Mouse (Mus musculus): ENCODE data around the gene Pcnx.

Pcnx gene

DNA sequence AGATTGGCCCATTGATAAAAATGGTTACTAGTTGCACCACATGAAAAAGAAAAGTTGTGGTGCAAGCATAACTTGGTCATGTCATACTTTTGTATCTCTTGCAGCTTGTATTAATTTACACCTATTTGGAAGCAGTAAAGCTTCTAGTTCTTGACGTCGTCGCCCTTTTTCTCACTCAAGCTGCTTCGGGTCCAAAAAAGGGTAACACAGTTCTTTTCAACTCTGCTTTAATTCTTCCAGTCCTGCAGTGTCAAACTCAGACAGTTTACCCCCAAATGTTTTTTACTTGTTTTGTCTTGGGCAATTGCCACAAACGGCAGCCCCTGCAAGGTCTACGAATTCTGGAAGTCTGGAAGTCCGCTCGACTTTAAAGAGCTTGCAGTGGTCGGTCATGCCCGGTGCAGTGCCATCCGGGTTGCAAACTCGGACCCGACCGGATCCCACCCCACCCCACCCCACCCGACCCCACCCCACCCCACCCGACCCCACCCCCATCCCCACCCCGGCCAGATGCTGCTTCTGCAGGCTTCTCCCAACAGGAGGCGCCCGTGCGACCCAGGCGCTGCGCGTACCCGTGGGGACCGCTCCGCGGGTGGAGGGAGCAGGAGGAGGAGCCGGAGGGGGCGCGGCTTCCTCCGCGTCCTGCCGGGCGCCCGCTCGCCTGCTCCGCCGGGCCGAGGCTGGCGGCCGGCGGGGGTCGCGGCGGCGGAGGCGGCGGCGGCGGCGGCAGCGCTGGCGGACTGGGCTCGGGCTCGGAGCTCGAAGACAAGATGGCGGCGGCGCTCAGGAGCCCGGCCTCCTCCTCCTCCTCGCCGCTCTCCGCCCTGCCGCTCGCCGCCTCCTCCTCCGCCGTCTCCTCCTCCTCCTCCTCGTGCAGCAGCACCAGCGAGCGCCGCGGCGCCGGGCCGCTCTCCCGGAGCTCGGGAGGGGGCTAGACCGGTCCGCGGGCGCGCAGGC lies at the start of gene Pcnx:
TSS of gene Pcnx (plus strand) at position 673 of the 957 bp plus-strand sequence.
- DNase-seq (ENCODE audit: low spot score in 2 of 2): peak; percentile 79 to 84

DNA sequence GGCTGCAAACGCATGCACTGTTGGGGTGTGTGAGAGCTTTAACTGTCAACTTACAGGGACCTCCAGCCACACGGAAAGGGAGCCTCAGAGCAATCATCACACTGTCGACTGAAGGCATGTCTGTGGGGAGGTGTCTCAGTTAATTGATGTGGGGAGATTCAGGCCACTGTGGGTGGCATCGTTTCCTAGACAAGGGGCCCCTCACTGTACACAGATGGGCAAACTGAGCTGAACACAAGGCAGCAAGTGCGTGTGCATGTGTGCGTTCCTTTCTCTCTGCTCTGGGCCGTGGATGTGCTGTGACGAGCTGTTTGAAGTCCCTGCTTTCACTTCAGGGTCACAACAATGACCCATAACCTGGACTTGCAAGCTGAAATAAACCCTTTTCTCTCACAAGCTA lies 49.4 kb upstream of the Pcnx start:
- no peak for DNase-seq (ENCODE audit: low spot score in 2 of 2)

DNA sequence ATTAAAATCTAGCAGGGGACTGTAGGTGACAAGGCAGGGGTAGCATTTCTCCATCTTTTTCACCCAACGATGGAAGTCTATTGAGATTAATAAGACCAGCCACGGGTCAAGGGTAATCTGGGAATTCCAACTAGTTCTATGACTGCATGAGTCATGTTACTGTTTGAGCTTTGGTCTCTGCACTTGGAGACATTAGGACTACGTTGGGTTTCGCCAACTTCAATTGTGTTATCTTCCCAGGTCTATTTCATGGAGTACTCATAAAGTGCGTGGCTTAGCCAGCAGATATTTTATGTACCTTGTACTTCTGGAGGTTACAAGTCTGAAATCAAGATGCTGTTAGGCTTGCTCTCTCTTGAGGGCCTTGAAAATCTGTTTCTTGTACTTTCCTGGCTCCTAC lies 45.1 kb upstream of the Pcnx start:
- no peak for DNase-seq (ENCODE audit: low spot score in 2 of 2)

DNA sequence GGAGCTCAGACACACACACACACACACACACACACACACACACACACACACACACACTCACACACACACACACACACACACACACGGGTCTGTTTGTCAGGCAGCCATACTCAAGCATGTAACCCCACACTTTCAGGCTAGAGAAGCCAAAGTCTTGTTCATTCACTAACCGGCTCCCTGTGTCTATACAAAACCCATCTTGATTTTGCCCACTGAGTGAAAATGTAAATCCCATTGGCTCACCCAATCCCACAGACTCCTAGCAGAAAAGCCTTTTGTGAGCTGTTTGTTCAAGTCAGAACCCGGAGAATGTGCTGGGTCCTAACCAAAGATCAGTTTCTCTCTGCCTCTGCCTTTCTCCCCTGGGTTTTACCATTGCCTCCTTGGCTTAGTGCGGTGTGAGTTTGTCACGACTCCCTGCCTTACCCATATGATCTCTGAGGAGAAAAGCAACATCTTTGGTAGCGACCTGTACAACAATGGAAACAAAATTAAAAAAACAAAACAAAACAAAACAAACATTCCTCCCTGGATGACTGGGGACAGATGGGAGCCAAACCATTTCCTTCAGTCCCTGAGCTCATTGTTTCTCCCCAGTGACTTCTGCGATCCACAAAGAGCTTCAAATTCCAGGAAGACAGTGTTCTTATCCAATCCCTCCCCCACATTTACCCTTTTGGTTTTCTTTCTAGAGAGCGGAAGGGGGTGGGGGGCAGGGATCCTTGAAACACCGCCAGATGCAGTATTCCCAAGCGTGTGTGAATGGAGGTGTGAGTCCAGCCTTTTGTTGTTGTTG lies 43.3 kb upstream of the Pcnx start:
- no peak for DNase-seq (ENCODE audit: low spot score in 2 of 2)

DNA sequence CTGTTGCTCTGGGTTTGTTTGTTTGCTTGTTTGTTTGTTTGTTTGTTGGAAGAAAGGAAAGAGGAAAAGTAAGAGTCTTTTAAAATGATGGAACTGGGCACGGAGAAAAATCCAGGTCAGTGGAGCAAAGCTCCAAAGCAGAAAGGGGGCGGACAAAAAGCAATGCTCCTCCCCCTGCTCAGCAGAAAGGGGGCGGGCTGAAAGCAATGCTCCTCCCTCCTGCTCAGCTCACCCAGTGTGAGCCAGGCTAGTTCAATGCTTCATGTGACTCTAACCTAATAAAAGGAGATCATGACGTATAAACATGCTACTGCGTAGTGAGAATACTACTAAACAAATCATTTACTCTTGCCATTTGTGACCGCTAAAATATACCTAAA lies 42.7 kb upstream of the Pcnx start:
- DNase-seq (ENCODE audit: low spot score in 2 of 2): no peak

DNA sequence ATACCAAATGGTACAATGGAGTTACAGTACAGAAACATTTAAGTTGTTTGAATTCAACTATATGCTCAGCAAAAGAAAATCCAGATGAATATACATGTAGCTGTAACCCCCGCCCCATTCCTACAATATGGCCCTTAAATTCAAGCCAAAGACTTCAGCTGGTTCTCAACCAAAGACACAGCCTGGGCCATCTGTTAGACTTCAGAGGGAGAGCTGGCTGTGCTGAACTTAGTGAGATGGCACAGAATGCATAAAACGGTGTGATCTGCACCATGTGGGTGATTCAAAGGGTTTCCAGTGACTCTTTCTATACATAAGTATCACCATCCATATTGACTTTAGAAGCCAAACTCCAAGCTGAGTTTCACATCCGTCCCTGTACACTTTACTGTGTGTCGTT lies 39.1 kb upstream of the Pcnx start:
- no peak for DNase-seq (ENCODE audit: low spot score in 2 of 2)

DNA sequence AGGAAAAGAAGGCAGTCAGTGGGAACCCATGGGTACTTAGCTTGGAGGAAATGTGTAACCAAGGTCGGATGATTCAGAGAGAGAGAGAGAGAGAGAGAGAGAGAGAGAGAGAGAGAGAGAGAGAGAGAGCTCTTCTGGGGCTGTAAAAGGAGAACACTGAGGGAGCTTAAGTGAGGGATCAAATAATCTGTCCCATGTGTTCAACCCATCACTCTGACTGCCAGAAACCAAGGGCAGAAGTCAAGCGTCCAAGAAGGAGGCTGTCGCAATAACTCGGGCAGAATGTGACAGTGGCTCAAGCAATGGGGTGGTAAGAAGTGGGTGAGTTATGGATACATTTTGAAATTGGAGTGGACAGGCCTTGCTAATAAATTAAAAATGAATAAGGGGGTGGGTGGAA lies 37.6 kb upstream of the Pcnx start:
- DNase-seq (ENCODE audit: low spot score in 2 of 2): no peak

DNA sequence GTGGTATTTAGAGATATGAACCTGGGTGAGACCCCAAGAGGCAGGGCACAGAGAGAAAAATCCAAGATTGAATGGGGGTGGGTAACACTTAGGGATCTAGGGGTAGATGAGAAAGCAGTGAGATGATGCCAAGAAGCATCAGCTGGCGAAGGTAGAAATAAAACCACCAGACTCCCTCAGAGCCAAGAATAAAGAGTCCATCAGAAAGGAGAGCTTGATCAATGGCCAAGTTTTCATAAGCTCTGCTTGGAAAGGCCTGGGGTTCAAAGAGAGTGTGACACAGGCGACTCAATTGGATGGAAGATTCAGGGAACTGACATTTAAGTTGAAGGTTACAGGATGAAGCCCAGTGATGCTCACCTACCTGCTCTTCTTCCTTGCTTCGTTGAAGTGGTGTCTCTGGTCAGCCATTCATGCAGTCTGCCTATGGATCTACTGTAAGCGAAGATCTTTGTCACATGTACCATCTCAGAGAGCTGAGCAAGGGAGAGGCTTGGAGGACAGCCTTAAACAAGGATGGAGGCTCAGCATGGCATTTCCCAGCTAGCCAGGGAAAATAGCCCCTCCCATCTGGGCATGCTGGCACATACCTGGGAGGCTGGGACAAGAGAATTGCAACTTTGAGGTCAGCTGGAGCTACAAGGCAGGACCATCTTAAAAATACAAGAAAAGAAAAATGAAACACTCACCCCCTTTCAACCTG lies 36.9 kb upstream of the Pcnx start:
- DNase-seq (ENCODE audit: low spot score in 2 of 2): no peak

DNA sequence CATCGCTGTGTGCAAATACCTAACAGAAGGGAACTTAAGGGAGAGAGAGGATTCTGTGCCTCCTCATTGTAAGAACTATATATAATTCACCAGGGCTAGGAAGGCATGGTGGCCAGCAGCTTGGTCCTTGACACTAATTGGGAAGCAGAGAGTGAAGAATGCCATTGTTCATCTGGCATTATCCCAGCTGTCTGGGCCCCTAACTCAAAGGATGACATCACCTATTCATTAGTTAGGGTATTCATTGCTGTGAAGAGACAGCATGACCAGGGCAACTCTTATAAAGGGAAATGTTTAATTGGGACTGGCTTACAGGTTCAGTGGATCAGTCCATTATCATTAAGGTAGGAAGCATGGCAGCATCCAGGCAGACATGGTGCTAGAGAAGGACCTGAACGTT lies 31.5 kb upstream of the Pcnx start:
- no peak for DNase-seq (ENCODE audit: low spot score in 2 of 2)

DNA sequence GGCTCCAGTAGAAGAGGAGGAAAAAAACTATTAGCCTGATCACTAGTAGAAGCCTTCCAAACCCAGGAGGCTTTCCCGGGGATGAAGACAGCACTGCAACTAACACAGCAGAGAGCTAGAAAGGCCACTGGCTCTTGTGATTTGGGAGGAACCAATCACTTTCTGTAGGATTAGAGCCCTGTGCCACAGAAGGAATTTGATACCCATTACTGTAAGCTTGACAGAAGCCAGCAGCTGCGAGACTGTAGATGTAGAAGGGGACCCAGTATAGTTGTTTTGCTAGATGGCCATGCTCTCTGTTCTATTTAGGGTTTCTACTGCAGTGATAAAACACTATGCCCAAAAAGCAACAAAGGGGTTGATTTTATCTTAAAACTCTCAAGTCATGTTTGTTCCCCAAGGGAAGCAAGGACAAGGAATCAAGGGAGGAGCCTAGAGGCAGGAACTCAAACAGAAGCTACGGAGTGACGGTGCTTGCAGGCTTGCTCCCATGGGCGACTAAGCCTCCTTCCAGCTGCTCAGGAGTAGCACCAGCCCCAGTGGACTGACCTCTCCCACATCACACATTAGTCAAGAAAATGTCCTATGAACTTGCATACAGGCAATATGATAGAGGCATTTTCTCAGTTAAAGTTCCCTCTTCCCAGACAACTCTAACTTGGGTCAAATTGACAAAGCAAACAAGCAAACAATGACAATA lies 27.6 kb upstream of the Pcnx start:
- no peak for DNase-seq (ENCODE audit: low spot score in 2 of 2)

DNA sequence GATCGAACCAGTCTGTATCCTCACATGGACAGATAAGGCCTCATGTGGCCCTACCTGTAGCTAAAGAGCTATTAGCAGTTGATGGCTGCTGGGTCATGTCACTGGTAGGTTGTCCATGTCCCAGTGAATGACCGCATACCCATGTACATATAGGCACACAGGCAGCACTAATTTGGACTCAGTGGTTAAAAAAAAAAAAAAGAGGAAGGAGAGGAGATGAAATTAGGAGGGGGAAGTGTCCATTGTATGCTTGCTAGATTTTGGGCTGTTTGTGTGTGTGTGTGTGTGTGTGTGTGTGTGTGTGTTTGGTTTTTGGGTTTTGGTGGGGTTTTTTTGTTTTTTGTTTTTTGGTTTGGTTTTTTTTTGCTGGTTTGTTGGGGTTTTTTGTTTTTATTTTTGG lies 26.7 kb upstream of the Pcnx start:
- no peak for DNase-seq (ENCODE audit: low spot score in 2 of 2)

DNA sequence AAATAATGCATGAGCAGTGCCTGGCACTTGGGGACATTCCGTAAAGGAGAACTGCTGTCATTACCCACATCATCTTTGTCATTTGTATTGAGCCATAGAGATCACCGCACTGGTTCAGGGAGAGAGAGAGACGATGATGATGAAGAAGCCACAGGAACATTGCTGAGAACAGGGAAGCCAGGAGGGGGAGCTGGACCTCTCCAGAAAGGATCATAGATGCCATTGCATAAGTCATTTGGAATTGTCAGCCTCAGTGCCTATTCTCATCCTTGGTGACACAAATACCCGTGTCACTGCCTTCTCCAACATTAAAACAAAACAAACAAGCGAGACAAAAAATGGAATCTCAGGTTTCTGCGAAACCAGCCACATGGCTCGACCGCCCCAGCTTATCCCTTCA lies 23.7 kb upstream of the Pcnx start:
- DNase-seq (ENCODE audit: low spot score in 2 of 2): no peak

DNA sequence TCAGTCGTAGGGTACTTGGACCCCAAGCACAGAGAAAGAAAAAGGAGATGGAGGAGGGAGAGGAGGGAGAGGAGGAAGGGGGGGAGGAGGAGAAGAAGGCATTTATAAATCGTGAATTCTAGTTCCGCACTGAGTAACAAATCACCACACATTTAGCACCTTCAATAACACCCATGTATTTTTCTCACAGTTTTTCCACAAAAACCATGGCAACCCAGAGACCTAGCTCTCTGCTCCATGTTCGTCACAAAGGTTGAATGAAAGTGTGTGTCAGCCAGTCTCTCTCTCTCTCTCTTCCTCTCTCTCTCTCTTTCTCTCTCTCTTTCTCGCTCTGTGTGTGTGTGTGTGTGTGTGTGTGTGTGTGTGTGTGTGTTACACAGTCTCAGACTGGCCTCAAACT lies 22.4 kb upstream of the Pcnx start:
- no peak for DNase-seq (ENCODE audit: low spot score in 2 of 2)

DNA sequence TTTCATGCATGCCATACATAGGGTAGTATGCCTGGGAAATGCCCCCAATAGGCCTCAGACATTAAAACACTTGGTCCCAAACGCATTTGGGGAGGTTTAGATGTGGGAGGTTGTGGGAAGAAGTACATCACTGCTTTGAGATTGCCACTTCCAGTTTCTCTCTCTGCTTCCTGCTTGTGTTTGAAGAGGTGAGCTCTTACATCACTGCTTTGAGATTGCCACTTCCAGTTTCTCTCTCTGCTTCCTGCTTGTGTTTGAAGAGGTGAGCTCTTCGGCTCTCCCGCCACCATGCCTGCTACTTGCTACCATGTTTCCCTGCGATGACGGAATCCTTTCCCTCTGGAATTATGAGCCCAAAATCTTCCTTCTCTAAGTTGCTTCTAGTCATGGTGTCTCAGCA lies 20.2 kb upstream of the Pcnx start:
- no peak for DNase-seq (ENCODE audit: low spot score in 2 of 2)

DNA sequence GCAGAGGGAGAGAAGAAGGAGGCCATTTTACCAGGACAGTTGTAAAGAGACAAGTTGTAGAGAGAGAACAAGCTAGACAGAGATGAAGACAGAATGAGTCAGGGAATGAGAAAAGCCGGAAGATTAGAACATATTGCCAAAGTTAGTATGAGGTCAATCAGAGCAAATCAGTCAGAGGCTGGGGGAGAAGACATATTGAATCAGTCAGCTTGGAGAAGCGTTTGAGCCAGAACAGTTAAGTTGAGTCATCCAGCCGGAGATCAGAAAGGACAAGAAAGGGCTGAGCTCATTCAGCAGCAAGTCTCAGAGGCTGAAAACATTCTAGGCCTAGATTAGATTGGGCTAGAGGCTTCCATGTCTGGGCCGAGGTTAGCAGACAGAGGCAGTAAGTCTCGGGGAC lies 18.8 kb upstream of the Pcnx start:
- DNase-seq (ENCODE audit: low spot score in 2 of 2): no peak

DNA sequence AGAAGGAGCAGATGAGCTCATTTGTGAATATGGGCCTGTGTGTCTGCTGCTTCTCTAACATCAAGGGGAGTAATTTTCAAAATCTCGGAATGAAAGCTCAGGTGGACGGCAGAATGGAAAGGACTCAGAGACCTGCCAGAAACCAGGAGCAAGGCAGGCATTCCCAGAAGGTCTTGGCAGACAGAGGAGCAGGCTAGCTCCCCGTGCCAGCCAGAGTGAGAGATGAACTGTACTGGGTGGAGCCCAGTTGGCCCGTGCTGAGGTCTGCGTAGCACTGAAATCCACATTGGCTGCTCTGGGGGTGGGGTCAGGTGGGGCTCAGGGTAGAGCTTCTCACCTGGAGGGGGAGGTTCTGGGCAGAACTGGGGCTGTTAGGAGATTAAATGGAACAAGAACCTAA lies 16.3 kb upstream of the Pcnx start:
- DNase-seq (ENCODE audit: low spot score in 2 of 2): no peak

DNA sequence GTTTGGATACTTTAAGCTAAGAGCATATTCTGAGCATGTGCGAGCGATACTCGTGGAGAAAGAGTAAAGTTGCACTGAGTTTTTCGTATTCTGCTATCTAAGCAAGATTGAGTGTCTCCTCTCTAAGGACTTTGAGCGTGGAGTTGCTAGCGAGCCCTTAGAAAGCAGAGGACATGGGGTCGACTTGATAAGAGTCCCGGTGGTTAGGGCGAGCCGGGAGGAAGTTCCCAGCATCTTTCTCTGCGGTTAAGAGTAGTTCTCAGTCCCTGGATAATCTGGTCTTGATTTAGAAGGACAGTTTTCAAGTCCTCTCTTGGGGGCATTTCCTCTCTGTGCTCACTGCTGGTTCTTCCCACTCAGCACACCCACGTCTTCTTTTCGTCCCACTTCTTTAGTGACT lies 15.3 kb upstream of the Pcnx start:
- DNase-seq (ENCODE audit: low spot score in 2 of 2): no peak

DNA sequence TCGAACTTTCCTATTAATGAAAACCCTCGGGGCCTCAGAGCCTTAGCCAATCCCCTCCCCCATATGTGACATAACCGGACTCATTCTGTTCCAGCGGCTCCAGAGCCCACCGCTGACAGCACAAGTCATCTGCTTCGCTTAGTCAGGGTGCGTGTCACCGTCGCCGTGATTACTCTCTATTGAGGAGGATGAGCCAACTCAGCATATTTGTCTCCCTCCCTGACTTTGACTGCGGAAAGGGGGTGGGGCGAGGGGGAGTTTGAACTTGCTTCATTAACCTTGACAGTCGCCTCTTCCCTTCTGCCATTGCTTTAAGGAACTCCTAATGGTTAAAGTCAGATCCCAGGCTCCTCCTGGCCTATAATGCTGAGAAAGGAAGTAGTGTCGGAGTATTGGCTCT lies 14.8 kb upstream of the Pcnx start:
- DNase-seq (ENCODE audit: low spot score in 2 of 2): no peak

DNA sequence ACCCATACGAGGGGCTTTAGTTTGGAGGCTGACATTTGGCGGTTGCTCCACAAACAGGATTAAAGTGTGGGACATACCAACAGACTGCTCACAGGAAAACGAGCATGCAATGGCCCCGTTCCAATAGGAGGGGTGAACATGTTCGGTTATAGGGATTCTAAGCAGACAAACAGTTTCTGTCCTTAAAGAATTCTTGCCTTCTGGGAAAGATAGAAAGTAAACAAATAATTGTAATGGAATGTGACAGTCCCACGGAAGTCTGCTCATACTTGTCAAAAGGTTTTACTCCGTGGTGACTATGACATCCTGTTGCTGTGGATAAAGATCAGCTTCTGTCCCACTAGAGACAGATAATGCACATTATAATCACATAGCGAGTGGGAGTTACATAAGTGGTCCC lies 10.2 kb upstream of the Pcnx start:
- DNase-seq (ENCODE audit: low spot score in 2 of 2): no peak

DNA sequence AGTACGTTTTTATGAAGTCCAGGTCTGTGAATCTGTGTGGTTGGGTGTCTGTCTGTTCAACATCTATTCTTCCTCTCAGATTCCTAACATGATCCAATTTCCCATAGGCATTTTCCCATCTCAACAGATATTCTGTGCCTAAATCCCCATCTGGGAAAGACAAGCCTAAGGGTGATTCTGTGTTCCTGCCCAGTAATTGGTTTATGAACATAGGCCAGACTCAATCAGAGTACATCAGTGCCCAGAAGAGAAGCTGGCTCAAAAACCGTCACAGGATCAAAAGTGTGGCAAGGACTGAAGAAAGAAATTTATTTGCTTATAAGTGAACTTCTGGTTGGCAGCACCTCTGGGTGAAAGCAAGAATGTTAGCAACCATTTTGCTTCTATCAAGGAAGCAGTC lies 7.3 kb upstream of the Pcnx start:
- no peak for DNase-seq (ENCODE audit: low spot score in 2 of 2)

DNA sequence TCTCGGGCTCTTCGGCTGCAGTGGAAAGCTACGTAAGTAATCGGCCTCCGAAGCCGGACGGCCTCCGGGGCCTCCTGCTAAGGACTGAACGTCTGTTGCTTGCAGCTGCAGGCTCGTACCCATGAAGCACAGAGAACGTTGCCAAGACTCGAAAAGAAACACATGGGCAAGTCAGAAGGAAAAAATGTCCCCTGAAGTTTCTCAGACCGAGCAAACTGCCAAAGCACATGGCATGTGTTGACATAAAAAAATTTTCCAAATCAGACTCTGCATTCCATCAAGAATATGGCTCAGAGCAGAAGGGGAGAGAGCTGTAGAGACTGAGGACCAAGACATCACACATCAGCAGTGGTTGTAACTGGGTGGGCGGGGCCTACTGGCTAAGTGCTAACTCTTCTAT lies 6.8 kb upstream of the Pcnx start:
- DNase-seq (ENCODE audit: low spot score in 2 of 2): no peak

DNA sequence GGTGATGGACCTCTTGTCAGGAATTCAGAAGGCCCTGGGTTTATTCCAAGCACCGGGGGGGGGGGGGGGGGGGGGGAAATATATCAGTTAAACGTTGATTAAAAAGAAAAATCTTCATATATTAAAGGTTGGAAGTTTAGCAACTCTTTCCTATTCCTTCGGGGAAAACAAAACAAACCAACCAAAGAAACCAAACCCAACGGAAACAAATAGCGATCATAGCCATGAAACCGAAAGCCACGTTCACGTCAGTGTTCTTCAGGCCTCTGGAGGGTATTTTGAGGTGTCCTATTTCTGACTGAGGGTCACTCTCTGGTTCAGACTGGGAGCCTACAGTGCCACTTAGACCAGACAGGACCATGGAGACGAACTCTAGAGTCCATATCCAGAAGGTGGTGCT lies 6.3 kb upstream of the Pcnx start:
- DNase-seq (ENCODE audit: low spot score in 2 of 2): no peak
